7 mouse cellular contexts compared by ENCODE assay signal in genomic region chr4:134307367-134308072, GRCm38 (mm10). TPM values are rescaled to one million over a fixed set of nuclear protein-coding genes. Genes with fewer than 3 reads are reported as not detected.
DNase-seq lines count a peak whose midpoint lies in the region; ATAC-seq and TF ChIP-seq lines count a peak whose summit lies in the region.

No protein-coding gene starts in this region.

- no peaks in the 10 kb centered on the region for H3K27me3 ChIP-seq in forebrain, postnatal 0 days (ENCODE audit: insufficient read depth, low read length)
- no peaks in the 10 kb centered on the region for H3K27me3 ChIP-seq in liver, embryonic 15.5 days
- H3K27me3 ChIP-seq in testis, adult 2 months (ENCODE audit: control insufficient read depth, insufficient read depth, low read length), result no peaks in the 10 kb centered on the region

- no peak for TF ChIP-seq POLR2A in testis, adult 2 months (IDR thresholded peaks at IDR 0.05; ENCODE audit: control insufficient read depth, low read depth, low read length)

- H3K27ac ChIP-seq in forebrain, postnatal 0 days (ENCODE audit: low read depth, low read length), result peak overlapping the region; percentile 70; the same call in 1 of the 2 replicates
- no peak overlapping the region for H3K27ac ChIP-seq in liver, embryonic 15.5 days (replicated peaks)
- no peak overlapping the region for H3K27ac ChIP-seq in testis, adult 2 months (ENCODE audit: control insufficient read depth, insufficient read depth, low read depth, low read length)

- H3K9me3 ChIP-seq in forebrain, postnatal 0 days (ENCODE audit: low read length), result no peaks in the 10 kb centered on the region
- no peaks in the 10 kb centered on the region for H3K9me3 ChIP-seq in liver, embryonic 15.5 days (replicated peaks)

- DNase-seq in adrenal gland, postnatal 36 days, result peak; percentile 71 to 82
- peak; percentile 76 for DNase-seq in forebrain, postnatal 0 days
- peak; percentile 73 to 77 for DNase-seq in heart, postnatal 14 days
- DNase-seq in large intestine, adult 2 months (ENCODE audit: low read depth, low spot score), result peak; percentile 60
- DNase-seq in neural tube, embryonic 10.5 days (ENCODE audit: extremely low spot score, low spot score), result peak; percentile 20

- no peaks in the 10 kb centered on the region for H3K36me3 ChIP-seq in forebrain, postnatal 0 days (ENCODE audit: insufficient read depth)
- H3K36me3 ChIP-seq in liver, embryonic 15.5 days (replicated peaks), result no peaks in the 10 kb centered on the region
- H3K36me3 ChIP-seq in testis, adult 2 months (ENCODE audit: control insufficient read depth, insufficient read depth, low read length), result no peaks in the 10 kb centered on the region

- H3K4me3 ChIP-seq in forebrain, postnatal 0 days (ENCODE audit: low read depth, low read length), result no peak overlapping the region
- no peak overlapping the region for H3K4me3 ChIP-seq in liver, embryonic 15.5 days (replicated peaks)
- H3K4me3 ChIP-seq in testis, adult 2 months (ENCODE audit: control insufficient read depth, low read depth, low read length), result no peak overlapping the region

- peak overlapping the region; percentile 22; the same call in 1 of the 2 replicates for H3K9ac ChIP-seq in forebrain, postnatal 0 days
- no peak overlapping the region for H3K9ac ChIP-seq in liver, embryonic 15.5 days

- intact Hi-C loops in heart, postnatal 14 days (cut with DNase I), result no loop called here

- WGBS in forebrain, postnatal 0 days, result 17% methylated on average over 12 of the region's 12 CpGs
- 2% methylated on average over 12 of the region's 12 CpGs for WGBS in large intestine, adult 2 months
- WGBS in liver, embryonic 15.5 days (ENCODE audit: insufficient replicate concordance), result 12% methylated on average over 12 of the region's 12 CpGs

- peaks cover 5% of the 10 kb centered on the region for H3K4me1 ChIP-seq in forebrain, postnatal 0 days (ENCODE audit: insufficient read depth)
- H3K4me1 ChIP-seq in liver, embryonic 15.5 days (replicated peaks), result peaks cover 7% of the 10 kb centered on the region; the same call in 1 of the 2 replicates
- H3K4me1 ChIP-seq in testis, adult 2 months (ENCODE audit: control insufficient read depth, insufficient read depth, low read length), result no peaks in the 10 kb centered on the region; the same call in 1 of the 2 replicates

- peak overlapping the region; percentile 42 for H3K4me2 ChIP-seq in forebrain, postnatal 0 days (ENCODE audit: low read depth)
- peak overlapping the region; percentile 41 for H3K4me2 ChIP-seq in liver, embryonic 15.5 days

- peak; percentile 60 for TF ChIP-seq CTCF in forebrain, postnatal 0 days (IDR thresholded peaks at IDR 0.05; ENCODE audit: low read depth)
- TF ChIP-seq CTCF in testis, adult 2 months (IDR thresholded peaks at IDR 0.05; ENCODE audit: control insufficient read depth, insufficient read depth, insufficient replicate concordance, low read depth, low read length), result peak; percentile 30; the same call in 1 of the 2 replicates

- ATAC-seq in forebrain, postnatal 0 days, result peak; percentile 94
- ATAC-seq in liver, embryonic 15.5 days (ENCODE audit: insufficient read depth), result peak; percentile 56

RNA-seq across cellular contexts. Expression of gene Trim63, which starts 7.4 kb away (rescaled TPM):
- not detected for total RNA-seq in adrenal gland, postnatal 36 days (2021)
- total RNA-seq in forebrain, postnatal 0 days (2014; rRNA removed), result 1.3 and 1.5 TPM in 2 replicates
- polyA plus RNA-seq in forebrain, postnatal 0 days (2015; fragmentation: Nextera tagmentation; extraction: Ambion mirVana), result 0.18 and 0.31 TPM in 2 replicates
- 100 to 1,000 TPM; 193 to 217 TPM for total RNA-seq in heart, postnatal 14 days (2021)
- 0.10 and 0.27 TPM in 2 replicates for polyA plus RNA-seq in large intestine, adult 2 months (2012; rRNA removed)
- polyA plus RNA-seq in liver, embryonic 15.5 days (2015; fragmentation: Nextera tagmentation; extraction: Ambion mirVana), result 0.24 and 0.31 TPM in 2 replicates
- 1.6 and 1.8 TPM in 2 replicates for polyA plus RNA-seq in testis, adult 2 months (2012; rRNA removed)

RNA-seq across cellular contexts. Expression of gene Pdik1l, which starts 19.8 kb away (rescaled TPM):
- total RNA-seq in adrenal gland, postnatal 36 days (2021), result 10 to 100 TPM; 18.2 to 19.0 TPM
- total RNA-seq in forebrain, postnatal 0 days (2014; rRNA removed), result 42.2 and 43.8 TPM in 2 replicates
- 21.7 and 28.9 TPM in 2 replicates for polyA plus RNA-seq in forebrain, postnatal 0 days (2015; fragmentation: Nextera tagmentation; extraction: Ambion mirVana)
- 1 to 10 TPM; 6.6 to 8.6 TPM for total RNA-seq in heart, postnatal 14 days (2021)
- polyA plus RNA-seq in large intestine, adult 2 months (2012; rRNA removed), result 4.7 and 7.2 TPM in 2 replicates
- polyA plus RNA-seq in liver, embryonic 15.5 days (2015; fragmentation: Nextera tagmentation; extraction: Ambion mirVana), result 9.8 and 11.9 TPM in 2 replicates
- 6.2 and 6.4 TPM in 2 replicates for polyA plus RNA-seq in testis, adult 2 months (2012; rRNA removed)

RNA-seq across cellular contexts. Expression of gene Slc30a2, which starts 35.5 kb away (rescaled TPM):
- 10 to 100 TPM; 21.6 to 41.1 TPM for total RNA-seq in adrenal gland, postnatal 36 days (2021)
- 0.08 TPM in 1 of 2 replicates, not detected in the other for total RNA-seq in forebrain, postnatal 0 days (2014; rRNA removed)
- 0.15 and 0.28 TPM in 2 replicates for polyA plus RNA-seq in forebrain, postnatal 0 days (2015; fragmentation: Nextera tagmentation; extraction: Ambion mirVana)
- total RNA-seq in heart, postnatal 14 days (2021), result under 1 TPM; 0.68 to 0.96 TPM
- 27.4 and 49.7 TPM in 2 replicates for polyA plus RNA-seq in large intestine, adult 2 months (2012; rRNA removed)
- polyA plus RNA-seq in liver, embryonic 15.5 days (2015; fragmentation: Nextera tagmentation; extraction: Ambion mirVana), result 0.06 TPM in 1 of 2 replicates, not detected in the other
- polyA plus RNA-seq in testis, adult 2 months (2012; rRNA removed), result 19.1 and 21.3 TPM in 2 replicates

RNA-seq across cellular contexts. Expression of gene Grrp1, which starts 53.6 kb away (rescaled TPM):
- total RNA-seq in adrenal gland, postnatal 36 days (2021), result 10 to 100 TPM in 1 of 2 experiments, 1 to 10 TPM in 1; 6.0 to 11.6 TPM
- 14.2 and 18.3 TPM in 2 replicates for total RNA-seq in forebrain, postnatal 0 days (2014; rRNA removed)
- 18.3 and 20.0 TPM in 2 replicates for polyA plus RNA-seq in forebrain, postnatal 0 days (2015; fragmentation: Nextera tagmentation; extraction: Ambion mirVana)
- 10 to 100 TPM in 1 of 2 experiments, 1 to 10 TPM in 1; 8.6 to 13.8 TPM for total RNA-seq in heart, postnatal 14 days (2021)
- 5.5 and 6.4 TPM in 2 replicates for polyA plus RNA-seq in large intestine, adult 2 months (2012; rRNA removed)
- polyA plus RNA-seq in liver, embryonic 15.5 days (2015; fragmentation: Nextera tagmentation; extraction: Ambion mirVana), result 0.46 and 1.0 TPM in 2 replicates
- polyA plus RNA-seq in testis, adult 2 months (2012; rRNA removed), result 1.9 and 2.7 TPM in 2 replicates

Comparison
In these comparisons a context has a peak if more than half of its experiments do, and no peak if none do; other contexts are left out.
1. DNase-seq: peak in every context shown above with its lines; median percentile 76 in adrenal gland, postnatal 36 days; 76 in forebrain, postnatal 0 days; 75 in heart, postnatal 14 days; 60 in large intestine, adult 2 months; 20 in neural tube, embryonic 10.5 days.
2. RNA of gene Slc30a2, which starts 35.5 kb away (polyA plus RNA-seq): 27.4 to 49.7 TPM in large intestine, adult 2 months and 19.1 to 21.3 TPM in testis, adult 2 months; 0.15 to 0.28 TPM in forebrain, postnatal 0 days and 0.06 TPM in liver, embryonic 15.5 days; every median in the first group is over 10 times any median in the second.